Mouse (Mus musculus) olfactory bulb, adult 2 months (tissue): ENCODE results near the gene Tgfa.

Experiments used
- CTCF ChIP-seq: fragments of 200-500 bp; IDR thresholded peaks from 2 replicates; pipeline ENCODE4 v1.5.1; 2012; ENCODE audit warnings: low read depth, mild to moderate bottlenecking, low read length, moderate library complexity; ENCODE audit not compliant: insufficient read depth
- POLR2A ChIP-seq: fragments of 200-500 bp; IDR thresholded peaks from 2 replicates; pipeline ENCODE4 v1.6.1; 2012; ENCODE audit warnings: mild to moderate bottlenecking, low read depth, low read length, moderate library complexity; ENCODE audit not compliant: insufficient read depth

- TF ChIP-seq POLR2A, result no peak
- no peak for TF ChIP-seq CTCF
Observed at GRCm38 (mm10) chr6:86248562-86248961, 53.5 kb downstream of the Tgfa start.
